Comparison of ENCODE assay signal across 8 mouse cellular contexts in the genomic region with DNA sequence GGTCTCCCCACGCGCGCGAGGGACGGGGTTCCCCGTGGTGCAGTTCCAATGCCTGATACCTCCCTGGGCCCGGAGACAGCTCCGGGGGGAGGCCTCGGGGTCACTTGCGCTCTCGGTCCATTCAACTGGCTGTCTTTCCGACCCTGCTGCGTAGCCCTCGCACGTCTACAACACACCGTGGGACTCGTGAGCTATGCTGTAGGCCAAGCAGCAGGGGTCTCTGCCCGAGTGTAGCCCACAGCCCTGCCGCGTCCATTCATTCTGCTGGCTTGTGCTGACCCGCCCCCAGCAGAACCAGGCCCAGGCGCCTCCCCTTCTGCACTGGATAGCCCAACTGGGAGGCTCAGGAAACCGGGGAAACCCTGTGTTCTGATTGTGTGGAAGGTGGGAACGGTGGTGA. TPM values are rescaled to one million over a fixed set of nuclear protein-coding genes. Genes with fewer than 3 reads are reported as not detected.
A peak's percentile ranks its signal among the peaks of the same experiment; 100 is the strongest.
DNase-seq lines count a peak whose midpoint lies in the region; ATAC-seq and TF ChIP-seq lines count a peak whose summit lies in the region.

No protein-coding gene starts in this region.

- no peaks in the 10 kb centered on the region for H3K36me3 ChIP-seq in heart, embryonic 16.5 days (ENCODE audit: control insufficient read depth, insufficient read depth)
- H3K36me3 ChIP-seq in limb, embryonic 14.5 days (ENCODE audit: control insufficient read depth, insufficient read depth, low read length), result peaks cover 10% of the 10 kb centered on the region
- peaks cover 8% of the 10 kb centered on the region; the same call in 1 of the 2 replicates for H3K36me3 ChIP-seq in midbrain, embryonic 16.5 days (ENCODE audit: control insufficient read depth, insufficient read depth, low read length)

- ATAC-seq in heart, embryonic 16.5 days (replicated peaks; ENCODE audit: extremely low read depth, insufficient read depth, low FRiP score), result peak; percentile 77
- peak; percentile 65 for ATAC-seq in limb, embryonic 14.5 days (ENCODE audit: low FRiP score, low read depth)
- ATAC-seq in midbrain, embryonic 16.5 days, result peak; percentile 91

- WGBS in heart, embryonic 16.5 days, result 1% methylated on average over 24 of the region's 24 CpGs
- WGBS in limb, embryonic 14.5 days, result under 1% methylated on average over 24 of the region's 24 CpGs
- WGBS in midbrain, embryonic 16.5 days, result under 1% methylated on average over 24 of the region's 24 CpGs

- no peak for TF ChIP-seq POLR2A in limb, embryonic 14.5 days (IDR thresholded peaks at IDR 0.05; ENCODE audit: borderline replicate concordance, extremely low read depth, insufficient read depth, insufficient read length)

- H3K9ac ChIP-seq in heart, embryonic 16.5 days (ENCODE audit: low read length), result peak overlapping the region; percentile 87
- H3K9ac ChIP-seq in limb, embryonic 14.5 days (ENCODE audit: low read depth, low read length, severe bottlenecking), result peak overlapping the region; percentile 76
- H3K9ac ChIP-seq in midbrain, embryonic 16.5 days (ENCODE audit: low read depth, low read length), result peak overlapping the region; percentile 84

- H3K4me1 ChIP-seq in heart, embryonic 16.5 days (ENCODE audit: control insufficient read depth, insufficient read depth, low read length), result peaks cover 21% of the 10 kb centered on the region
- peaks cover 8% of the 10 kb centered on the region; the same call in 1 of the 2 replicates for H3K4me1 ChIP-seq in limb, embryonic 14.5 days (ENCODE audit: control insufficient read depth, insufficient read depth, low read length)
- peaks cover 11% of the 10 kb centered on the region for H3K4me1 ChIP-seq in midbrain, embryonic 16.5 days (ENCODE audit: control insufficient read depth, insufficient read depth, low read length)

- H3K9me3 ChIP-seq in heart, embryonic 16.5 days (replicated peaks; ENCODE audit: control insufficient read depth, low read length), result no peaks in the 10 kb centered on the region
- no peaks in the 10 kb centered on the region for H3K9me3 ChIP-seq in limb, embryonic 14.5 days (ENCODE audit: control insufficient read depth, low read length)
- no peaks in the 10 kb centered on the region for H3K9me3 ChIP-seq in midbrain, embryonic 16.5 days (replicated peaks; ENCODE audit: control insufficient read depth, low read length, poor library complexity, severe bottlenecking)

- peak; percentile 26 for DNase-seq in kidney, adult 9 months
- no peak for DNase-seq in kidney, adult 18-20 months
- DNase-seq in adrenal gland, postnatal 36 days, result peak; percentile 47 to 61
- DNase-seq in limb, embryonic 14.5 days (ENCODE audit: low spot score), result peak; percentile 49
- DNase-seq in frontal cortex, postnatal 14 days (ENCODE audit: low spot score in 2 of 2), result no peak
- DNase-seq in thymus, postnatal 0 days (ENCODE audit: low spot score), result no peak

- H3K27ac ChIP-seq in heart, embryonic 16.5 days (ENCODE audit: low read length), result peak overlapping the region; percentile 86
- peak overlapping the region; percentile 77 for H3K27ac ChIP-seq in limb, embryonic 14.5 days (replicated peaks; ENCODE audit: low read depth, low read length)
- H3K27ac ChIP-seq in midbrain, embryonic 16.5 days (ENCODE audit: low read length), result peak overlapping the region; percentile 84

- peak overlapping the region; percentile 96 for H3K4me2 ChIP-seq in heart, embryonic 16.5 days (ENCODE audit: low read depth, low read length)
- peak overlapping the region; percentile 93 for H3K4me2 ChIP-seq in limb, embryonic 14.5 days (replicated peaks; ENCODE audit: low read depth, low read length, severe bottlenecking)
- H3K4me2 ChIP-seq in midbrain, embryonic 16.5 days (ENCODE audit: low read length), result peak overlapping the region; percentile 73

- H3K27me3 ChIP-seq in heart, embryonic 16.5 days (ENCODE audit: control insufficient read depth, insufficient read depth, low read length), result no peaks in the 10 kb centered on the region
- no peaks in the 10 kb centered on the region for H3K27me3 ChIP-seq in limb, embryonic 14.5 days (ENCODE audit: control insufficient read depth, insufficient read depth, low read length)
- no peaks in the 10 kb centered on the region; the same call in 1 of the 2 replicates for H3K27me3 ChIP-seq in midbrain, embryonic 16.5 days (ENCODE audit: control insufficient read depth, insufficient read depth, low read depth, low read length)

- peak overlapping the region; percentile 71 for H3K4me3 ChIP-seq in heart, embryonic 16.5 days (ENCODE audit: low read length)
- peak overlapping the region; percentile 77 for H3K4me3 ChIP-seq in limb, embryonic 14.5 days (replicated peaks; ENCODE audit: low read length)
- H3K4me3 ChIP-seq in midbrain, embryonic 16.5 days (ENCODE audit: low read depth, low read length), result peak overlapping the region; percentile 70

RNA-seq across cellular contexts. Expression of gene Entpd6, which starts 0.4 kb away (rescaled TPM):
- total RNA-seq in adrenal gland, postnatal 36 days (2021), result 10 to 100 TPM in 1 of 2 experiments, 1 to 10 TPM in 1; 7.2 to 11.4 TPM
- polyA plus RNA-seq in heart, embryonic 16.5 days (2015; fragmentation: Nextera tagmentation; extraction: Ambion mirVana), result 24.0 and 24.3 TPM in 2 replicates
- 31.3 and 34.1 TPM in 2 replicates for polyA plus RNA-seq in limb, embryonic 14.5 days (2012; rRNA removed)
- 22.6 and 23.0 TPM in 2 replicates for polyA plus RNA-seq in limb, embryonic 14.5 days (2014; fragmentation: Nextera tagmentation; extraction: Ambion mirVana)
- polyA plus RNA-seq in midbrain, embryonic 16.5 days (2015; fragmentation: Nextera tagmentation; extraction: Ambion mirVana), result 75.3 and 85.7 TPM in 2 replicates
- 18.5 and 20.4 TPM in 2 replicates for polyA plus RNA-seq in thymus, postnatal 0 days (2015; fragmentation: Nextera tagmentation; extraction: Ambion mirVana)

RNA-seq across cellular contexts. Expression of gene Pygb, which starts 37.3 kb away (rescaled TPM):
- 10 to 100 TPM; 41.5 to 42.6 TPM for total RNA-seq in adrenal gland, postnatal 36 days (2021)
- 243 and 260 TPM in 2 replicates for polyA plus RNA-seq in heart, embryonic 16.5 days (2015; fragmentation: Nextera tagmentation; extraction: Ambion mirVana)
- 61.3 and 62.3 TPM in 2 replicates for polyA plus RNA-seq in limb, embryonic 14.5 days (2012; rRNA removed)
- polyA plus RNA-seq in limb, embryonic 14.5 days (2014; fragmentation: Nextera tagmentation; extraction: Ambion mirVana), result 65.2 and 78.5 TPM in 2 replicates
- polyA plus RNA-seq in midbrain, embryonic 16.5 days (2015; fragmentation: Nextera tagmentation; extraction: Ambion mirVana), result 108 and 133 TPM in 2 replicates
- 46.8 and 48.8 TPM in 2 replicates for polyA plus RNA-seq in thymus, postnatal 0 days (2015; fragmentation: Nextera tagmentation; extraction: Ambion mirVana)

Comparison
In these comparisons a context has a peak if more than half of its experiments do, and no peak if none do; other contexts are left out.
1. DNase-seq: peak in kidney, adult 9 months (single experiment), adrenal gland, postnatal 36 days (2 of 2) and limb, embryonic 14.5 days (single experiment); none in kidney, adult 18-20 months (single experiment), frontal cortex, postnatal 14 days (0 of 2) and thymus, postnatal 0 days (single experiment).
2. Peak in every context shown above with its lines, with median percentiles within 50 percentile points of each other: ATAC-seq, H3K27ac ChIP-seq, H3K4me2 ChIP-seq, H3K4me3 ChIP-seq and H3K9ac ChIP-seq.